Mouse (Mus musculus): ENCODE results near the gene Gm29106. TPM values are rescaled to one million over a fixed set of nuclear protein-coding genes. Genes with fewer than 3 reads are reported as not detected.
"Not testable (repeated sequence)": the region's sequence is repeated elsewhere in the genome, so short reads cannot be mapped to it uniquely, and the experiment has no call there.

Gm29106 gene
- total RNA-seq (2022) = not detected

GRCm38 (mm10) chr1:118176242-118176641 is at the start of gene Gm29106:
Gene Gm29106 (plus strand): TSS chr1:118176542.
- DNase-seq (ENCODE audit: low spot score) = not testable (repeated sequence)

DNA sequence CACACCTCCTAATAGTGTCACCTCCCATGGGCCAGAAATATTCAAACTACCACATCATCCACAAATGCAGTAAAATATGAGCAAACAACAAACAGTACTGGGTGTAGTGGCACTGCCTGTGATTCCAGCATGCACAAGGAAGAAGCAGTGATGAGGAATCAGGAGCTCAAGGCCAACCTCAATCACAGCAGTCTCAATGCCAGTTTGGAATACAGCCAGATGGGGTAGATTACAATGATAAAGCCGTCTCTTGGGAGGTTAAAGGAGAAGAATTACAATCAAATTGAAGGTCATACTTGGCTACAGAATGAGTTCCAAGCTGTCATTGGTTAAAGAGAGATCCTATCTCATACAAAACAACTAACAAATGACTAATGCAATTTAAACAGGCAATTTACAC is 52.2 kb downstream of the Gm29106 start:
- no peak for DNase-seq (ENCODE audit: low spot score)

- DNase-seq (ENCODE audit: low spot score) = no peak
These were observed 59.7 kb downstream of the Gm29106 start for GRCm38 (mm10) chr1:118236032-118236431.

Other genes with a start within 250 kb of the Gm29106 start
- not detected for gene Gm28168, start 248.5 kb upstream of the Gm29106 start, total RNA-seq (2022)
- gene Gm7145, start 210.6 kb upstream of the Gm29106 start, total RNA-seq (2022) = not detected
- gene Tsn, start 135.2 kb downstream of the Gm29106 start, total RNA-seq (2022) = 10 to 100 TPM; 62.5 to 74.0 (median 67.0) TPM
- 10 to 100 TPM; 13.8 to 16.8 (median 14.7) TPM for gene Nifk, start 145.3 kb downstream of the Gm29106 start, total RNA-seq (2022)
- 100 to 1,000 TPM; 339 to 450 (median 397) TPM for gene Clasp1, start 212.5 kb downstream of the Gm29106 start, total RNA-seq (2022)

Measured in heart, adult 8-10 months (tissue).